Mouse (Mus musculus) E14TG2a.4 (cell line): Measurements from ENCODE around the gene Psg16.

Experiments
- CTCF ChIP-seq: conservative IDR thresholded peaks from 2 replicates; pipeline ENCODE4 v1.5.1; 2014; ENCODE audit warnings: low read length
- POU5F1 ChIP-seq: IDR thresholded peaks from 2 replicates; pipeline ENCODE4 v1.6.1; 2014; ENCODE audit warnings: low read length, borderline replicate concordance

DNA sequence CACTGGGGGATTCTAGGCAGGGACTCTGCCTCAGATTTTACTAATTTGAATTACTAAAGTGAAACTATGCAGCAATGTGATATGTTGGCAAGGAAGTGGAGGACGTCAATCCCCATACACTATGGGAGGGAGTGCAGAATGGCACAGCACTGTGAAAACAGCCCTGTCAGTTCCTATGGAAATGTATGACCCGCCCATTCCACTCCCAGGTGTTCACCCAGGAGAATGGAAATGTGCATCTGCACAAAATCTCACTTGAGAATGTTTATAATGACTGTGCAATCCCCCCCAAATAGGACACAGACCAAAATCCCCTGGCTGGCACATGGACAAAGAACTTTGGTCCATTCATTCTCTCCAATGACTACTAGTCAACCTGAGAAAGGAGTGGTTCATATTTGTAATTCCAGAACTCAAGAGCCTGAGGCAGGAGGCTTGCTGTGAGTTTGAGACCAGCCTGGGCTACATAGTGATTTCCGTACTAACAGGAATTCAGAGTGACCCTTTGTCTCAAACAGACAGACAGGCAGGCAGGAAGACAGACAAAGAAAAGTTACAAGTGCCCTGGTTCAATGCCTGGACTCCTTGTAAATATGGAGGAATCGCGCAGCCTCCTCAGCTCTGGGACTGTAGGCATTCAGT lies 26.7 kb upstream of the Psg16 start:
- TF ChIP-seq CTCF (no peak), POU5F1 (no peak)
